Mouse (Mus musculus) lung, postnatal 0 days (tissue): ENCODE measurements at regions not wholly inside any gene's neighbourhood (a gene's known extent, or its start where the extent isn't known, plus 50 kb on each side); places are given as distances from the start of the nearest gene placed in this dataset.

Experiments
- CTCF ChIP-seq: IDR thresholded peaks from 2 replicates; pipeline ENCODE4 v1.5.1; 2016; ENCODE audit warnings: antibody characterized with exemption, mild to moderate bottlenecking
- EP300 ChIP-seq: IDR thresholded peaks from 2 replicates; pipeline ENCODE4 v1.6.1; 2016; ENCODE audit warnings: antibody characterized with exemption, mild to moderate bottlenecking, control low read depth

- no peak for TF ChIP-seq CTCF
- no peak for TF ChIP-seq EP300
Observed at GRCm38 (mm10) chr16:78199252-78199651, 102.0 kb upstream of the Cxadr start.
